Mouse (Mus musculus): ENCODE measurements around the gene Zbtb3.

The Zbtb3 gene

DNA sequence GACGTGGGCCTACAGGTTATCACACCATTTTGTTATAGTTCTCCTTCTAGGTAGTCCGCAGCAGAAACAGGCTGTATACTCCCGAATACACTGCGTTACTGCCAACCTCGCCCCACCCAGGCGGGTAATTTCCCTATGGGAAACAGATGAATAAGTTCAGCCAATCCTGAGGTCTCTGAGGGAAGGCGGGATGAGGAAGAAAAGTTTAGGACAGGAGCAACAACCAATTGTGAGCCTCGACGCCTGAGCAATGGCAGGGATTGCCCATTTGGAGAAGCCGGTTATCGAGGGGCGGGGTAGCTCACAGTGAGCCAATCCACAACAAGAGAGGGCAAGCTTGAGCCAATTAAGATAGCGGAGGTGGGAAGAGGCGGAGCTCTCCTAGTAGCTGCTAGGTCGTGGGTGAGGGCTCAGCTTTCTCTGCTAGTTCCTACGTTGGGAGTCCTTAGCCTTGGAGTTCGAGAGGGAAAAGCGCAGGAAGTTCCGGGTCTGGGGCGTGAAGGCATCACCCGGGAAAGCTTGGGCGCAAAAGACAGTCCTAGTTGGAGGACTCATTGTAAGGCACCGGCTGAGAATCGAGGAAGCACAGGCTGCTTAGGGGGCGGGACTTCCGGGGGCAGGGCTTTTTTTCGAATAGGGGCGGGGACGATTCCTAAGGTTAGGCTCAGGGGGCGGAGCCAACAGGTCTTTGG, at the start of gene Zbtb3:
TSS of gene Zbtb3 (plus strand) at position 426 of the 692 bp plus-strand sequence.
- DNase-seq (ENCODE audit: low read depth, low spot score) = peak; percentile 90

DNA sequence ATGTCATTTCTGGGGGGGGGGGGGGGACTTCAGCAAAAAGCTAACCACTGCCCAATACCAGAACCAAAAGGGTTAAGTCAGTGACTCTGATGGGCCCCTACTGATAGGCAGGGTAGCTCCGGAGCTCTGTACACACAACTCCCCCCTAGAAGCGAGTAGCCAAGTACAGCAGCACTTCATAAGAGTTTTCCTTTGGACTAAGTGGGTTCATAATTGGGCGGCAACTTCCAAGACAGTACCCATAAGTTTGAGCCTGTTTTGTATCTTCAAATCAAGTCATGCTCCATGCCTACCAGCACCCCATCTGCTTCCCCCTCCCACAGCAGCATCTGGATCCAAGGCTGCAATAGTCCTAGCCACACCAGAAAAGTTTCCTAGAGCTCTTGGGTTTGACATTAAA, 46.7 kb upstream of the Zbtb3 start:
- no peak for DNase-seq (ENCODE audit: low read depth, low spot score)

GRCm38 (mm10) chr19:8756635-8757387, 45.5 kb upstream of the Zbtb3 start, which contains the start of gene Nxf1:
Gene Nxf1, plus strand, starts transcription at chr19:8757073.
- peak; percentile 90 for DNase-seq (ENCODE audit: low read depth, low spot score)

DNA sequence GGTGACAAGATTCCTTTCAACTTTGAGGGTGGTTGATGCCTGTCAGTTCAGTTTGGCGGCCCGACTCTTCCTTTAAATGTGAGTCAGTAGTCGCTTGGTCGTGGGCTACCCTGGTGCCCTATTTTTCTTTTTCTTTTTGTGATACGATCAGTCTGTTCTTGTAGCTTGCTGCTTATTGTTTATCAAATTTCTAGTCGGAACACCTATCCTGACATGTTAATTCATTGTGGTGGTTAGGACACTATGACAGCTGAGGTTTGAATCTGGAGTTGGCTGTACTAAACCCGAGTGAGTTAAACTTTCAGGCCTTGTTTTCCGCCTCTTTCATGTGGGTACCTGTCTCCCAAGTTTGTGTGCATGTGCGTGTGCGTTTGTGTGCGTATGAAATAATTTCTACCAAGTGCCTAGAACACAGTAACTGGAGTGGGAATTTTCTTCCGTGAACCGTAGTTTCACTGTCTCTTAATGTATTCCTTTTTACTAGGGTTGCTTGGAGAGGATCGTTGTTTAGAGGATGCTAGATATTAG, 44.8 kb upstream of the Zbtb3 start:
- no peak for DNase-seq (ENCODE audit: low read depth, low spot score)

DNA sequence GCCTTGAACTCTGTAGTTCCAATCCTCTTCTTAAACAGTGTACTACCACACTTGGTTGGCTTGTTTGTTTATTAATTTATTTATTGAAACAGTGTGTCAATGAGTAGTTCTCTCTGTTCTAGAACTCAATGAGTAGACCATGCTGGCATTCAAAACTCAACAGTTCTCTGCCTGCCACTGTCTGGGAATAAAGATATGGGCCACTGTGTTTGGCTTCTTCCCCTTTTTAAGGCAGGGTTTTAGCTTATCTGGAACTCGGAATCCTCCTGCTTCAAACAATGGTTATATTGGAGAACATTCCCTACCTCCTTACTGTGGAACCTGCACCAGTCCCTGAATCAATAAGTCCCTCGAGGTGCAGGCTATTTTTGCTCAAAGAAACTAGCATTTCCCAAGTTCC, 43.5 kb upstream of the Zbtb3 start:
- no peak for DNase-seq (ENCODE audit: low read depth, low spot score)

DNA sequence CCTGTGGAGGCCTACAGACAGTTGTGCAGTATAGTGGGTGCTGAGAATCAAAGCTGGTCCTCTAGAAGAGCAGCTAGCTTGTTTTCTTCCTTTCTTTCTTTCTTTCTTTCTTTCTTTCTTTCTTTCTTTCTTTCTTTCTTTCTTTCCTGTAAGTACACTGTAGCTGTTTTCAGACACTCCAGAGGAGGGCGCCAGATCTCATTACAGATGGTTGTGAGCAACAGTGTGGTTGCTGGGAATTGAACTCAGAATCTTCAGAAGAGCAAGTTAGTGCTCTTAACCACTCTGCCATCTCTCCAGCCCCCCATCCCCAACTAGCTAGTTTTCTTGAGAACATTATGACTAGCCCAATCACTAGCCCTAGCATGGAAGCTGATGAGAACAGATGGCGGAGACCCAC, 41.6 kb upstream of the Zbtb3 start:
- DNase-seq (ENCODE audit: low read depth, low spot score) = no peak

- DNase-seq (ENCODE audit: low read depth, low spot score) = no peak
Measured at GRCm38 (mm10) chr19:8763276-8763675, 39.1 kb upstream of the Zbtb3 start.

- no peak for DNase-seq (ENCODE audit: low read depth, low spot score)
Measured at GRCm38 (mm10) chr19:8765562-8765961, 36.8 kb upstream of the Zbtb3 start.

GRCm38 (mm10) chr19:8770567-8771270, 31.6 kb upstream of the Zbtb3 start, which contains the start of gene Tmem223:
Gene Tmem223, plus strand, starts transcription at chr19:8770996.
- DNase-seq (ENCODE audit: low read depth, low spot score) = no peak

- DNase-seq (ENCODE audit: low read depth, low spot score) = no peak
Measured at GRCm38 (mm10) chr19:8772996-8773395, 29.4 kb upstream of the Zbtb3 start.

DNA sequence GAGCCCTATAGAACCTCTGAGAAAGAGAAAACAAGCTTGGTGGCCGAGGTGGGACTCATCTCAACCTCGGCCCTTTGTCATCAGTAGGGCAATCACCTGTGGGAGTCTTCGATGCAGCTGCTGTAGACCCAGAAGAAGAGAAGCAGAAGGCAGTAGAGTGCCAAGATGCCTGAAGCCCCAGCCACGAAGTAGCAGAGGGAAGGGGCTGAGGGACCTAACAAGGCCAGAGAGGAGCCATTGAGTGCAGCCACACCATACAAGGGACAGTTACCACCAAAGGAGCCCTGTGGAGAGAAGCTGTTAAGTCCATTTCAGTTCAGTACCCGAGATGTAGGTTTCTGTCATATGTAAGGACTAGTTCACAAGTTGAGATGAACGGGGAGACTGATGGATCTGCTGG, 28.9 kb upstream of the Zbtb3 start:
- DNase-seq (ENCODE audit: low read depth, low spot score) = no peak

DNA sequence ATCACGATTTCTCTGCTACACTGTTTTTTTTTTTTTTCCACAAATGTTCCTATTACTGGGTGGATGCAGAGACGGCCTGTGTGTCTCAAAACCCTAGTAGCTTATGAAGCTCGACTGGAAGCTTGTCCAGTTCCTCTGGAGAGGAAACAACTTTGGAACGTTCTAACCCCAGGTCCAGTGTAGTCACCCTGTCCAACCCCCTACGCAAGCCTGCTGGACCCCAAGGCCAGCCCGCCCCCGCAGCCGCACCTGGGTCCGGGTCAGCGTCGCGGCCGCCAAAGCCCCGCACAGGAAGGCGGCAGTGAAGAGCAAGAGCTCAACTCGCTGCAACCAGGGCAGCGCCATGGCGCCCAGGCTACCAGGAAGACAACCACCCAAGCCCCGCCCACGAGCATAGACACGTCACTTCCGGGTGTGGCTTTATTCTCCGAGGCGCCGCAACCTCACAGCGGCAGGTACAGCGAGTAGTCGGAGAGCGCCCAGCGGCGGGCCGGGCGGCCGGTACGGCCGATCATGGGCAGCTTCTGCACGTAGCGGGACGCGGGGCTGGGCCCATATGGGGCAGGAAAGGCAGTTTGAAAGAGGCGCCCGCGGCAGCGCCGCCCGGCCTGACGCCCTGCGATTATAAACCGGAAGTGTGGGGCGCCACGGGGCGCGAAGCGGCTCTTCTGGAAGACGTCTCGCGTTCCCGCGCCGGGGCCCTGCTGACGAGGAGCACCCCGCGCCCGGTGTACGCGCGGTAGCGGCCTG, 28.1 kb upstream of the Zbtb3 start, which contains the start of gene Tmem179b:
TSS of gene Tmem179b (minus strand) at position 382 of the 750 bp plus-strand sequence.
- peak; percentile 96 for DNase-seq (ENCODE audit: low read depth, low spot score)

- no peak for DNase-seq (ENCODE audit: low read depth, low spot score)
Measured at GRCm38 (mm10) chr19:8774951-8775421, 27.4 kb upstream of the Zbtb3 start.

- peak; percentile 87 for DNase-seq (ENCODE audit: low read depth, low spot score)
Measured at GRCm38 (mm10) chr19:8786008-8786781, 16.2 kb upstream of the Zbtb3 start, which contains the start of gene Taf6l. Gene Taf6l, minus strand, starts transcription at chr19:8786417.

DNA sequence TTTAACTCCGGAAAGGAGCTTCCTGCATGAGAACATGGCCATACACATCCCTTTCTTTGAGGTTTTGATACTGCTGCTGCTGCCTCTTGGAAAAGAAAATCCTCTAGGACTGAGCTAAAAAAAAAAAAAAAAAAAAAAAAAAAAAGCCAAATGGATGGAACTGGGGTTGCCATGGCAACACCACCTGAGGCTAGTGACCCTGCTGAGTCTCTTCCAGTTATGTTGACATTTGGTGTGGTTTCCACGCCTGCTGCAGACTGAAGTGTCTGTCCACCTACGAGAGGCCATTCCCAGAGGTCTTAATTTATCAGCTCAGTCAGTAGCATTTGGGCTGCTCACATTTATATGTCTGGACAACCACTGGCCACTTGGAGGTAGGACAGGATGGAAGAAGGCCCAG, 13.8 kb upstream of the Zbtb3 start:
- no peak for DNase-seq (ENCODE audit: low read depth, low spot score)

DNA sequence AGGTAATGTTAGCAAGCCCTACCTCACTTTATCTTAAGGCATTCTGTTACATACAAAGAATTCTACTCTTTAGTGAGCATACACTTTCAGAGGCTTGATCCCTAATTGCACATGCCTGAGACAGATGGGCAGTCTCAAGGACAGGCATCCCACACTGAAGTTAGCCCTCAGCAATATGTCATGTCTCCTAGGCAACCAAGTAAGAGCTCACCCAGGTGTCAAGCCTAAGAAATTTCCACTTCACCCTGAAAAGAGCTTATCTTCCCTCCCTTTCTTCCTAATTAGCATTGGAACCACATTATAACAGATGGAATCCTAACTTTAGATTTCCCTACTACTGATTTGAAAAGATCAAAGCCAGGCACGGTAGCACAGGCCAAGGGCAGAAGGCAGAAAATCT, 13.2 kb upstream of the Zbtb3 start:
- no peak for DNase-seq (ENCODE audit: low read depth, low spot score)

GRCm38 (mm10) chr19:8790171-8790570, 12.2 kb upstream of the Zbtb3 start:
- no peak for DNase-seq (ENCODE audit: low read depth, low spot score)

- DNase-seq (ENCODE audit: low read depth, low spot score) = peak; percentile 81
Measured at GRCm38 (mm10) chr19:8798264-8798946, 4.0 kb upstream of the Zbtb3 start, which contains the start of gene Polr2g. Gene Polr2g, minus strand, starts transcription at chr19:8798577.

DNA sequence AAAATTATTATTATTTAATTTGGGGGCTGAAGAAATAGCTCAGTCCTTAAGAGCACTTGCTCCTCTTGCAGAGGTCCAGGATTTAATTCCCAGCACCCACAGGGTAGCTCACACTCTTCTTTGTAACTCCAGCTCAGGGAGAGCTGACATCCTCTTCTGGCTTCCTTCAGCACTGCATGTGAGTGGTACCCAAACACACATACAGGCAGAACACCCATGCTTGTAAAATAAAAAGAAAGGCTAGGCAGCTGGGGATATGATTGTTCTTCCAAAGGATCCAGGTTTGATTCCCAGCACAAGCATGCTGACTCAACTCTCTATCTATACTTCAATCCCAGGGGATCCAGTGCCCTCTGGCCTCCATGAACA, 3.4 kb upstream of the Zbtb3 start:
- DNase-seq (ENCODE audit: low read depth, low spot score) = no peak

Data from retina, postnatal 7 days (tissue).